Mouse (Mus musculus) lung, postnatal 4 days (tissue): ENCODE results near the gene Chrdl1.
A peak's percentile ranks its signal among the peaks of the same experiment; 100 is the strongest.

Experiments
- DNase-seq, 2 experiments: peaks; one replicate each; pipeline ENCODE4 v3.0.0; 2021

Chrdl1 gene

GRCm38 (mm10) chrX:143393791-143394369 lies at the start of gene Chrdl1:
Gene Chrdl1 (minus strand): TSS chrX:143394262.
- DNase-seq, result peak in 1 of 2 experiments; percentile 20

- DNase-seq, result no peak
Measured at GRCm38 (mm10) chrX:143442638-143443037, 48.6 kb upstream of the Chrdl1 start.

DNA sequence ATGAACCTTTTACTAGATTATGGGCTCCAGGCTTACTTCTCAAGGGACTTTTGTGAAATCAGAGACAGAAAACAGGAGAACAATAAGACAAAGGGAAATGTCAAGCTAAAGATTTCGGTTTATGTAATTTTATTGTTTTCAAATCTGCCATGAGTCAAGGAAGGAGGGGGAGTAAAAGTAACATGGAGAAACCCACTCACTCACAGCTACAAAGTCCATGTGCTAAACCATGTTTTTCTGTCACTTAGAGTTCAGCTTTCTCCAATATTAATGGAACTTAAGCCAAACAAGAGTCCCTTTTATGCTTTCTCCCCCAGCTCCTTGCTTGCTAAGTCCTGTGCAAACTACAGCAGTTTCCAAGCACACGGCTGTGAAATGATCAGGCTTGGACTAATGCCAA lies 10.5 kb upstream of the Chrdl1 start:
- no peak for DNase-seq

DNA sequence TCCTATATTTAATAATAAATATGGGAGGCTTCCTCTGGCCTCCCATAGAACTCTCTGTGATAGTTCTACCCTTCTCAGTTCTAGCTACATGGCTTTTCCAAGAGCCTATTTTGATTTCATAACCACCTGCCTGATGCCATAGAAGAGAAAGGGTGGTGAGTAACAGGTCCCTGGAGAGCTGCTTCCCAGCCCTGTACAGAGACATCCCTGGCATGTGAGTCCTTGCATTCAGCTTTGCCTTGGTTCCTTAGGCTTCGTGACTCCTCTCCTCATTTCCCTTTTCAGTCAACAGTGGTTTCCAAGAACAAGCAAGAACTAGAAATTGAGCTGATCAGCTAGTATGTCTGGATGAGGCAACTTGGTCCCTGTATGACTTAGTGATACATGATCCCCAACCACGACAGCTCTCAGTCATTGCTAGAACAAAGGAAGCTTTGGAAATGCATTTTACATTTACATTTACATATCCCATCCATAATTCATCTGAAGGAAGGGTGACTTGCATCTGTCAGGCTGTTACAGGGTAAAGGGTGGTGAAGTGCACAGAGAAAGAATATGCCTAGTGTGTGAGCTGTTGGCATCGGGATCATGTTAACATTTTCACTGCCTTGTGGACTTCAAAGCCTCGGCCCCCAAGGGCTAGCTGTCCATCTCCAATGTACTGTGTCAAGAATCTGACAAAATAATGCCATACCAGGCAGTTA lies 27.7 kb downstream of the Chrdl1 start:
- no peak for DNase-seq

DNA sequence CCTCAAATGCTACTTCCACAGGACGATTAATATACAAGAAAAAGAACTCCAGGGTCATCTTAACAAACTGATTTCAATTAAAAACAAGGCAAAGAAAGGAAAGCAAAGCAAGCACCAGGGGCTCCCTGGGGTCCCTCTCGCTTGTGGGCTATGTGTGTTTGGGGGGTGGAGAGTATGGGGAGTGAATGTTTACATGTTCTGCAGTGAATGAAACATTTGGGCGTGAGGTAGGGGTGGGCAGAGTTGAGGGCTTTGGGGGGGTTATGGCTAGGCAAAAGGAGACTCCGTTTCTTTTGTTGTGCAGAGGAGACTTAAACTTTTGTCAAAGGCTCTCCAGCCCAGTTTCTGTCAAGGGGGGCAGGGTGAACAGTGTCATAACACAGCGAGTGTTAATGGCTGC lies 46.8 kb downstream of the Chrdl1 start:
- DNase-seq, result no peak

DNA sequence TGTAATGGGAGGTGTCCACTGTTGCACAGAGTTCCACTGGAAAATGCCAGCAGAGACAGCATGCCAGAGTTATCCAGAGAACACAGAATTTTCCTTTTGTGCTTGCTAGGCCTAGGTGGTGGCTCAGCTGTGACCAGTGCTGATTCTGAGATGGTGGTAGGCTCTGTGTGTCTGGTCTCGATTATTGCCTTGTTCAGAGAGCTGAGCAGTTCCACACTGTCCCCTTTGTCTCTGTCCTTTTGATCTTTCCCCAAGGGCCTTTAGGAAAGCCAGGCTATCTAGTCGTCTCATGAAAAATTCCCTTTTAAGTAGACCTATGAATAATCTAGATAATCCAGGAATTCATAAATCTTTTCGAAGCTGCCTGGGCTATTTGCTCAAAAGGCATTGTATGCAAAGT lies 47.3 kb downstream of the Chrdl1 start:
- DNase-seq, result no peak

DNA sequence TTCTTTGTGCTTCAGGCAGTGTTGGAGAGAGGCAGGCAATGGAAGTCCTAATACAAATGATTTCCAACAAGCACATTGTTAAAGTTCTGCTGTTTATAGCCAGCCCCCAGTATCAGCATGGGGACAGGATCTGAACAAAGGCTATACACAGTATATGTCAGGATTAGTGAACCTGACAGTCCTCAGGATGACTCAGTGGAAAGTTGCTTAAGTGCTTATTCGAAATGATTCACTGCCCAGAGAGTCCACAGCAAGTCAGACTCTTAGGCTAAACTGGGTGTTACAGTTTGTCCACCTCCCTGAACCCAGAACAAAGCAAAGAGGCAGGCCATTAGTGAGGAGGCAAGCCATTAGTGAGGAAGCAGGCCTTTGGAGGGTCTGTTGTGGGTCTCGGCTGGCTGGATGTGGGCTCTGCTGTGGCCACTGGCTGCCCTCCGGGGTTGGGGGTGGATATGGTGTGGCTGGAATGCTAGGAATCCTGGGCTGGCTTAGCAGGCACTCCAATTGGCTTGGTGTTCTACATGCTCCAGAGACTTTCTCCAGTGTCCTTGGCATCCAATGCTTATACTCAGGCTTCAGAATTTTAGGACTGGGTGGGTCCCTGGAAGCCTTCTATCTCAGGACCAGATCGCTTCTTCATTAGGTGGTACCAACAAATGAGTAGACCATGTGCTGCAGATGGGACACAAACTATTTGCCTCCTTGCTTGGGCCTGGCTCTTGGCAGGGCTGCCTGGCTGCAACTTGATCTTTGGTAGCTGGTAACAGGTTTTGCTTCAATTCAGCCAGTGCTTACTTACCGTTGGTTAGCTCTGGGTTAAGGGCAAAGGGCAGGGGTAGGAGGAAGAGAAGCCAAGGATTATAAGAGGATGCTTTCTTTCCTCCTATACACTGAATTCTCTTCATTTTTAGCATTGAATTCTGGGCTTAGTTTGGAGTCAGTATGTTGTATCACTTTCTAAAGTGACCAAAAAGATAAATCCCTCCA lies 49.3 kb downstream of the Chrdl1 start:
- DNase-seq, result peak; percentile 11 to 24

DNA sequence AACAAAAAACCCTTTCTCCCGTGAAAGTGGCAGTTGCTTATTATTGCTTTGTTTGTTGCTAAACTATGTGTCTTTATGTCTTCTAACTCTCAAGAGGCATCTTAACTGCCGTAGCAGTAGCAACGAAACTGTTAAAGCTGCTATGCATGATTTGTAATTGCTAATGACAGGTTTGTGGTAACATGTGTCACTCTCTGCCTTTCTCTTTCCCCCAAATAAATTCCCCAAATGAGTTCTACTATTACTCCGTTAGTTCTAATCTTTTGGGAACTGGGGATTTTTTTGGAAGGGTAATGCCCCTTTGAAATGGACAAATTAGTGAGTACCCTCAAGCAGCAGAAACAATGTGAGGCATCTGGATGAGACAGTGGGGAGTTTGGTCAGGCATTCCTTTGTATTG lies 55.9 kb downstream of the Chrdl1 start:
- DNase-seq, result no peak

- no peak for DNase-seq
Measured at GRCm38 (mm10) chrX:143337561-143337960, 56.5 kb downstream of the Chrdl1 start.

DNA sequence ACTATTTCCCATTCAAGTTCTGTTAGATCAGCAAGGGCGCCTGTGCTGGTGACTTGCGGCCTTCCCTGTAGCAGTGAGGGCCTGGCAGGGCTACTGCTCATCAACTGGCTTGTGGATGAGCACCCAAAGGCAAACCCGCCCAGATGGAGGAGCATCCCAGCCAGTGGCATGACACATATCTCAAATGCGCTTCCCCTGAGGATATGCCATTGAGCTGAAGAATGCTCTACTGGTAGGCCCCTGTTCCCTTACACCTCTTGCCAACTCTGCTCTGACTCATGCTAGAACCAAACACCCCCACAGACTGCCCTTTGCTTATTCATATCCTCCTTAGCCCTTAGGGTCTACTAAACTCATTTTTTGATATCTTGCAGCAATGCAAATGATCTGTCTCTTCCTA lies 57.4 kb downstream of the Chrdl1 start:
- no peak for DNase-seq

DNA sequence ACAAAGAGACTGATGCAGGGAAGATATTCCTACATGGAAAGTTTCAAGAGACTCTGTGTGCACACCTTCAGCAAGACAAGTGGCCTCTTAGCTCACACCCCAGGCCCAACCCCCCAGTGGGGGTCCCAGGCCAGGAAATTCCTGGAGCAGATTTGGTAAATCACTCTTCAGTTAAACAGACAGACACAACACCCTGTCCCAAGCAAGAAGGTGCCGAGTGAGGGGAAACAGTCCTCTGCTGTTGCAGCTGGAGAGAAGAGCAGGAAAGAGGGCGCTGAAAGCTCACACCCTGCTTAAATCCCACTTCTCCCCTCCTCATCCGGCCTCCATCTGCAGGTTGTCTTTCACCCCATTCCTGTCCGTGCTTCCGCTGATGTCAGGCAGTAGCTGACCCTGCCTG lies 58.2 kb downstream of the Chrdl1 start:
- DNase-seq, result peak; percentile 12 to 25

GRCm38 (mm10) chrX:143313166-143313565 lies 80.9 kb downstream of the Chrdl1 start:
- no peak for DNase-seq

GRCm38 (mm10) chrX:143294726-143295125 lies 99.3 kb downstream of the Chrdl1 start:
- DNase-seq, result no peak

DNA sequence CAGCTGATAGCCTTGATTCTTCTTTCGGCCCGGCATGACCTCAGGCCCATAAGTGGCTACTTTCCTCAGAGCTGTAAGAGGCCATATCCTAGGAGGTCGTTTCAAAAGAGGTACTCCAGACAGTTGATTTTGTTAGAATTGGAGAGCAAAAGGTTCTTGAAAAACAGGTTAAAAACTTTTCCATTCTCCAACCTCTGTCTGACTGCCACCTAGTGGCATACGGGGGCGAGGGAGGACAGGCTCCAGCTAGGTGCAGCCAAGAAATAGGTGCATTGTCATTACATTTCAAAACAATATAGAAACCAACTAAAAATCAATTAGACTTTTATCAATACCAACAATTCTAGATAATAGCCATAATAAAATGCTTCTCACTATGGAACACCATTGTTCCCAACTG lies 118.9 kb downstream of the Chrdl1 start:
- DNase-seq, result peak; percentile 16 to 18

- no peak for DNase-seq
Measured at GRCm38 (mm10) chrX:143250709-143251108, 143.4 kb downstream of the Chrdl1 start.
